Comparison of ENCODE assay signal across 8 mouse cellular contexts in the genomic region with DNA sequence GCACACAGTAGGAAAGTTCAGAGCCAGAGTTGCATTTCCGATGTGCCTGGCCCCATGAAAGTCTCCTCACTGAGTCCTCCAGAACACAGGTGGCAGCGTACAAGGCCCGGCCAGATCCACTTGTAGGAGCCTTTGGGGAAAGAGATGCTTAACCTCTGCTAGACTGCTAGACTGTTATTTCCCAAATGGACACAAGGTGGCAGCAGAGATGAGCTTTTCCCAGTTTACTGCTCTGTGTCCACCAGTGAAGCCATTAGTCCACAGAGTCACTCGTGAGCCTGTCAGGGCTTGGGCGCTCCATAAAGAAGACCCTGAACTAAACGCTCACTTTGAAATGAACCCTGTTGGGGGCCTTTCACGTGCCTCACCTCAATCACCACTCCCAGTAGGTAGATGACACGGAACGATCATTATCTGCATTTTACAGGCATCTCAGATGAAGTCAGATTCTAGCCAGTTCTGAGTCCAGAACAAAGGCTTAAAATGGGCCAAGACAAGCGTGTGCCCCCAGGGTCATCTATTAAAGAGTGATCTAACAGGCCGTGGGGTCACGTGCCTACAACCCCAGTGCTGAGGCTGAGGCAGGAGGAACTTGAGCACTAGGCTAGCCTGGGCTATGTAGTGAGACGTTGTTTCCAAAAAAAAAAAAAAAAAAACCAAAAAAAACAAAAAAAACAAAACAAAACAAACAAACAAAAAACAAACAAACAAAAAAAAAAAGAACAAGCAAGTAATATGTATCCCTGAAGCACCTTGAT. TPM values are rescaled to one million over a fixed set of nuclear protein-coding genes. Genes with fewer than 3 reads are reported as not detected.
DNase-seq lines count a peak whose midpoint lies in the region; ATAC-seq and TF ChIP-seq lines count a peak whose summit lies in the region.

No protein-coding gene starts in this region.

- no peaks in the 10 kb centered on the region for H3K4me1 ChIP-seq in embryonic facial prominence, embryonic 14.5 days (ENCODE audit: control insufficient read depth, insufficient read depth, low read length)
- 0 out of 2 replicates have a peak, but pooled peaks cover 2% of the 10 kb centered on the region for H3K4me1 ChIP-seq in limb, embryonic 12.5 days (replicated peaks)
- no peaks in the 10 kb centered on the region for H3K4me1 ChIP-seq in midbrain, embryonic 16.5 days (ENCODE audit: control insufficient read depth, insufficient read depth, low read length)
- no peaks in the 10 kb centered on the region for H3K4me1 ChIP-seq in spleen, adult 2 months (ENCODE audit: control insufficient read depth, insufficient read depth, insufficient read length)

- DNase-seq in 416B (ENCODE audit: low read depth): peak; percentile 81
- DNase-seq in adrenal gland, postnatal 4 days (ENCODE audit: low spot score in 2 of 2): peak; percentile 24 to 57
- DNase-seq in embryonic facial prominence, embryonic 14.5 days (ENCODE audit: low spot score): peak; percentile 88
- DNase-seq in heart, adult 8-10 months (ENCODE audit: low spot score): peak; percentile 87
- DNase-seq in kidney, adult 8-10 months: peak; percentile 66 to 80
- DNase-seq in spleen, adult 2 months (ENCODE audit: low read depth in 1 of 2, low spot score in 2 of 2): peak; percentile 30 to 55

- H3K4me3 ChIP-seq in embryonic facial prominence, embryonic 14.5 days (ENCODE audit: low read depth, low read length): no peak overlapping the region
- H3K4me3 ChIP-seq in limb, embryonic 12.5 days (replicated peaks): no peak overlapping the region
- no peak overlapping the region for H3K4me3 ChIP-seq in midbrain, embryonic 16.5 days (ENCODE audit: low read depth, low read length)
- H3K4me3 ChIP-seq in spleen, adult 2 months (ENCODE audit: extremely low read depth, insufficient read depth, insufficient read length): no peak overlapping the region

- H3K36me3 ChIP-seq in embryonic facial prominence, embryonic 14.5 days (ENCODE audit: control insufficient read depth, insufficient read depth, low read length): no peaks in the 10 kb centered on the region
- H3K36me3 ChIP-seq in limb, embryonic 12.5 days: no peaks in the 10 kb centered on the region
- H3K36me3 ChIP-seq in midbrain, embryonic 16.5 days (ENCODE audit: control insufficient read depth, insufficient read depth, low read length): no peaks in the 10 kb centered on the region
- no peaks in the 10 kb centered on the region for H3K36me3 ChIP-seq in spleen, adult 2 months (ENCODE audit: control insufficient read depth, insufficient read depth, low read length)

- 32% methylated on average over 13 of the region's 13 CpGs for WGBS in embryonic facial prominence, embryonic 14.5 days
- WGBS in limb, embryonic 12.5 days: 36% methylated on average over 13 of the region's 13 CpGs
- WGBS in midbrain, embryonic 16.5 days: 34% methylated on average over 13 of the region's 13 CpGs
- WGBS in spleen, adult 2 months: 28% methylated on average over 13 of the region's 13 CpGs

- no peak overlapping the region for H3K4me2 ChIP-seq in embryonic facial prominence, embryonic 14.5 days (ENCODE audit: low read depth, low read length)
- H3K4me2 ChIP-seq in limb, embryonic 12.5 days: no peak overlapping the region
- H3K4me2 ChIP-seq in midbrain, embryonic 16.5 days (ENCODE audit: low read length): no peak overlapping the region

- ATAC-seq in embryonic facial prominence, embryonic 14.5 days (ENCODE audit: low read depth): peak; percentile 92
- peak; percentile 77 for ATAC-seq in limb, embryonic 12.5 days (ENCODE audit: insufficient number of reproducible peaks, insufficient read depth, low FRiP score, low TSS enrichment, low read depth)
- peak; percentile 79 for ATAC-seq in midbrain, embryonic 16.5 days

- peak; percentile 49; the same call in 1 of the 2 replicates for TF ChIP-seq CTCF in spleen, adult 2 months (IDR thresholded peaks at IDR 0.05; ENCODE audit: extremely low read depth, insufficient read depth, insufficient read length, insufficient replicate concordance)

- H3K27ac ChIP-seq in embryonic facial prominence, embryonic 14.5 days (replicated peaks; ENCODE audit: low read depth, low read length): no peak overlapping the region
- no peak overlapping the region for H3K27ac ChIP-seq in limb, embryonic 12.5 days
- H3K27ac ChIP-seq in midbrain, embryonic 16.5 days (ENCODE audit: low read length): no peak overlapping the region
- H3K27ac ChIP-seq in spleen, adult 2 months (ENCODE audit: insufficient read depth, low read length): no peak overlapping the region

- no peak for TF ChIP-seq POLR2A in spleen, adult 2 months (IDR thresholded peaks at IDR 0.05; ENCODE audit: low read depth, low read length)

- H3K27me3 ChIP-seq in embryonic facial prominence, embryonic 14.5 days (replicated peaks; ENCODE audit: control insufficient read depth, insufficient read depth, low read length): no peaks in the 10 kb centered on the region
- peaks cover 4% of the 10 kb centered on the region; the same call in 1 of the 2 replicates for H3K27me3 ChIP-seq in limb, embryonic 12.5 days
- H3K27me3 ChIP-seq in midbrain, embryonic 16.5 days (ENCODE audit: control insufficient read depth, insufficient read depth, low read depth, low read length): no peaks in the 10 kb centered on the region
- H3K27me3 ChIP-seq in spleen, adult 2 months (ENCODE audit: control insufficient read depth, insufficient read depth, low read length): no peaks in the 10 kb centered on the region

- peaks cover 4% of the 10 kb centered on the region; the same call in 1 of the 2 replicates for H3K9me3 ChIP-seq in embryonic facial prominence, embryonic 14.5 days (ENCODE audit: control insufficient read depth, low read length)
- H3K9me3 ChIP-seq in limb, embryonic 12.5 days: no peaks in the 10 kb centered on the region
- no peaks in the 10 kb centered on the region for H3K9me3 ChIP-seq in midbrain, embryonic 16.5 days (replicated peaks; ENCODE audit: control insufficient read depth, low read length, poor library complexity, severe bottlenecking)

- H3K9ac ChIP-seq in embryonic facial prominence, embryonic 14.5 days (ENCODE audit: low read depth, low read length): no peak overlapping the region
- no peak overlapping the region for H3K9ac ChIP-seq in limb, embryonic 12.5 days (replicated peaks)
- H3K9ac ChIP-seq in midbrain, embryonic 16.5 days (ENCODE audit: low read depth, low read length): no peak overlapping the region

RNA-seq across cellular contexts. Expression of gene Chil1, which starts 30.1 kb away (rescaled TPM):
- 1 to 10 TPM in 1 of 2 experiments, under 1 TPM in 1; 0.81 to 3.4 TPM for total RNA-seq in adrenal gland, postnatal 4 days (2021)
- polyA plus RNA-seq in embryonic facial prominence, embryonic 14.5 days (2014; fragmentation: Nextera tagmentation; extraction: Ambion mirVana): 23.3 and 27.0 TPM in 2 replicates
- total RNA-seq in heart, adult 8-10 months (2022): 1 to 10 TPM in 1 of 4 experiments, under 1 TPM in 3; 0.38 to 2.7 (median 0.51) TPM
- 4.3 and 4.4 TPM in 2 replicates for polyA plus RNA-seq in limb, embryonic 12.5 days (2016; fragmentation: Nextera tagmentation; extraction: Ambion mirVana)
- 2.0 and 3.9 TPM in 2 replicates for polyA plus RNA-seq in midbrain, embryonic 16.5 days (2015; fragmentation: Nextera tagmentation; extraction: Ambion mirVana)
- polyA plus RNA-seq in spleen, adult 2 months (2012; rRNA removed): 3.3 and 7.5 TPM in 2 replicates

RNA-seq across cellular contexts. Expression of gene Chit1, which starts 40.8 kb away (rescaled TPM):
- not detected for total RNA-seq in adrenal gland, postnatal 4 days (2021)
- 0.18 and 0.43 TPM in 2 replicates for polyA plus RNA-seq in embryonic facial prominence, embryonic 14.5 days (2014; fragmentation: Nextera tagmentation; extraction: Ambion mirVana)
- not detected for total RNA-seq in heart, adult 8-10 months (2022)
- polyA plus RNA-seq in limb, embryonic 12.5 days (2016; fragmentation: Nextera tagmentation; extraction: Ambion mirVana): not detected in 2 replicates
- 0.21 TPM in 1 of 2 replicates, not detected in the other for polyA plus RNA-seq in midbrain, embryonic 16.5 days (2015; fragmentation: Nextera tagmentation; extraction: Ambion mirVana)
- 0.20 TPM in 1 of 2 replicates, not detected in the other for polyA plus RNA-seq in spleen, adult 2 months (2012; rRNA removed)

RNA-seq across cellular contexts. Expression of gene Mybph, which starts 41.4 kb away (rescaled TPM):
- under 1 TPM; 0.34 to 0.84 TPM for total RNA-seq in adrenal gland, postnatal 4 days (2021)
- polyA plus RNA-seq in embryonic facial prominence, embryonic 14.5 days (2014; fragmentation: Nextera tagmentation; extraction: Ambion mirVana): 151 and 157 TPM in 2 replicates
- total RNA-seq in heart, adult 8-10 months (2022): under 1 TPM in 1 of 4 experiments, not detected in 3; 0.28 TPM
- 38.8 and 41.9 TPM in 2 replicates for polyA plus RNA-seq in limb, embryonic 12.5 days (2016; fragmentation: Nextera tagmentation; extraction: Ambion mirVana)
- polyA plus RNA-seq in midbrain, embryonic 16.5 days (2015; fragmentation: Nextera tagmentation; extraction: Ambion mirVana): 0.18 TPM in 1 of 2 replicates, not detected in the other
- polyA plus RNA-seq in spleen, adult 2 months (2012; rRNA removed): not detected in 2 replicates

Comparison
In these comparisons a context has a peak if more than half of its experiments do, and no peak if none do; other contexts are left out.
1. RNA of gene Mybph, which starts 41.4 kb away (polyA plus RNA-seq): 151 to 157 TPM in embryonic facial prominence, embryonic 14.5 days and 38.8 to 41.9 TPM in limb, embryonic 12.5 days; 0.18 TPM in midbrain, embryonic 16.5 days and not detected in spleen, adult 2 months; every median in the first group is over 10 times any median in the second.
2. Peak in every context shown above with its lines, with median percentiles within 50 percentile points of each other: DNase-seq and ATAC-seq.